Mouse (Mus musculus) limb, embryonic 14.5 days (tissue): ENCODE results near the gene B3galt5. TPM values are rescaled to one million over a fixed set of nuclear protein-coding genes. Genes with fewer than 3 reads are reported as not detected.

Source experiments
- ATAC-seq: fragments of 200-750 bp; cut with Nextera tagmentation; 2 replicates; pipeline ENCODE4 v1.8.0; 2017; ENCODE audit warnings: low read depth, moderate number of reproducible peaks, moderate TSS enrichment; ENCODE audit not compliant: low FRiP score
- DNase-seq: peaks from one replicate; pipeline ENCODE4 v3.0.0-alpha.2; 2015; ENCODE audit warnings: low spot score
- H3K27ac ChIP-seq: fragments of 300-500 bp; sonication (generic); replicated peaks from 2 replicates; pipeline ENCODE4 v1.5.1; 2014; ENCODE audit warnings: low read depth, mild to moderate bottlenecking, low read length, moderate library complexity, mixed read lengths
- H3K27me3 ChIP-seq: fragments of 300-500 bp; sonication (generic); 2 replicates; pipeline ENCODE4 v1.6.1; 2014; ENCODE audit warnings: low read length, mixed read lengths; ENCODE audit not compliant: control insufficient read depth, insufficient read depth
- H3K36me3 ChIP-seq: fragments of 300-500 bp; sonication (generic); 2 replicates; pipeline ENCODE4 v1.6.1; 2014; ENCODE audit warnings: mild to moderate bottlenecking, low read length, moderate library complexity, mixed read lengths; ENCODE audit not compliant: control insufficient read depth, insufficient read depth
- H3K4me1 ChIP-seq: fragments of 300-500 bp; sonication (generic); 2 replicates; pipeline ENCODE4 v1.6.1; 2014; ENCODE audit warnings: antibody characterized with exemption, low read length, mixed read lengths; ENCODE audit not compliant: control insufficient read depth, insufficient read depth
- H3K4me2 ChIP-seq: fragments of 300-500 bp; sonication (generic); replicated peaks from 2 replicates; pipeline ENCODE4 v1.6.1; 2014; ENCODE audit warnings: low read depth, mild to moderate bottlenecking, low read length, moderate library complexity; ENCODE audit not compliant: severe bottlenecking
- H3K4me3 ChIP-seq: fragments of 300-500 bp; sonication (generic); replicated peaks from 2 replicates; pipeline ENCODE4 v1.5.1; 2014; ENCODE audit warnings: low read length
- H3K9ac ChIP-seq: fragments of 300-500 bp; sonication (generic); 2 replicates; pipeline ENCODE4 v1.6.1; 2014; ENCODE audit warnings: mild to moderate bottlenecking, low read depth, low read length, moderate library complexity; ENCODE audit not compliant: severe bottlenecking
- H3K9me3 ChIP-seq: fragments of 300-500 bp; sonication (generic); 2 replicates; pipeline ENCODE4 v1.6.1; 2016; ENCODE audit warnings: low read length; ENCODE audit not compliant: control insufficient read depth
- POLR2A ChIP-seq: fragments of 200-500 bp; IDR thresholded peaks from 2 replicates; pipeline ENCODE4 v1.8.0; 2012; ENCODE audit warnings: inconsistent platforms, mild to moderate bottlenecking, moderate library complexity, borderline replicate concordance; ENCODE audit not compliant: insufficient read depth, insufficient read length; ENCODE audit errors: extremely low read depth
- WGBS: fragments of 180-500 bp; shearing (Covaris S2); extraction: QIAGEN DNeasy Blood & Tissue Kit; methylation state at CpG from one replicate; pipeline ENCODE4 v1.1.7; 2014; 5-methylcytosine and 5-hydroxymethylcytosine counted together
- polyA plus RNA-seq, 2 experiments: library from polyadenylated mRNA; depleted of rRNA in 1 of 2; stranded (reverse) in 1 of 2; unstranded in 1 of 2; fragments of >200 nt; fragmentation: Nextera tagmentation in 1 of 2; extraction: Ambion mirVana in 1 of 2; gene quantifications; 2 replicates each; pipeline versions ENCODE4 v1.2.1 to v1.2.3; 2012 to 2014

Gene B3galt5
- polyA plus RNA-seq, 2 experiments: 0.21 to 0.28 TPM

- no peaks in the 10 kb centered on the region for H3K9me3 ChIP-seq
- no peak overlapping the region for H3K4me2 ChIP-seq
- H3K27ac ChIP-seq: no peak overlapping the region
- ATAC-seq (no peak), DNase-seq (no peak)
- no peaks in the 10 kb centered on the region; the same call in 1 of the 2 replicates for H3K4me1 ChIP-seq
- peaks cover 30% of the 10 kb centered on the region for H3K27me3 ChIP-seq
- no peak overlapping the region for H3K9ac ChIP-seq
- H3K36me3 ChIP-seq: no peaks in the 10 kb centered on the region
- 90% methylated on average over 9 of the region's 9 CpGs for WGBS
- TF ChIP-seq POLR2A: no peak
- H3K4me3 ChIP-seq: no peak overlapping the region
Measured at GRCm38 (mm10) chr16:96282566-96282965, 47.0 kb downstream of the B3galt5 start.

DNA sequence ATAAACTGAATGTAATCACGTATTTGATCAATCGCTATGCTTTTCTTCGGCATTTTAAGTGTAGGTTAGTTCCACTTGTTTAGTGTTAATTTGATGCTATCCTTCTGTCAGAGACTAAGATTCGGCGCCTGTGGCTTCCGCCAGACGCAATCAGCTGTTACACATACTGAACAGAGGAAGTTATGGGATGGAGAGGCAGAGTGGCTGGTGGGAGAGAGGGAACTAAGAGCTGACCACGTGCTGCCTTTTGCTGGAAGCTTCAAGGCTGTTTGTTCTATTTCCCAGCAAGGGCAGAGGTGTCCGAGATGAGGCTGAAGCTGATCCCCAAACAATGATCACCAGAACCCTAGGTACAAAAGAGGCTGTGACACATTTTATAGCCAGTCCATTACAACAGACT, 56.3 kb downstream of the B3galt5 start:
- Histone ChIP-seq H3K9me3 (no peaks in the 10 kb centered on the region), H3K36me3 (no peaks in the 10 kb centered on the region), H3K27me3 (no peaks in the 10 kb centered on the region), H3K4me2 (no peak overlapping the region), H3K4me3 (no peak overlapping the region), H3K9ac (no peak overlapping the region), H3K4me1 (no peaks in the 10 kb centered on the region), H3K27ac (no peak overlapping the region)
- DNase-seq (no peak), ATAC-seq (no peak)
- TF ChIP-seq POLR2A: no peak
- 69% methylated on average over 9 of the region's 9 CpGs for WGBS

GRCm38 (mm10) chr16:96292530-96293173, 57.1 kb downstream of the B3galt5 start:
- H3K4me2 ChIP-seq: no peak overlapping the region
- no peaks in the 10 kb centered on the region for H3K27me3 ChIP-seq
- H3K9me3 ChIP-seq: no peaks in the 10 kb centered on the region
- ATAC-seq (no peak), DNase-seq (no peak)
- no peaks in the 10 kb centered on the region for H3K36me3 ChIP-seq
- H3K4me1 ChIP-seq: no peaks in the 10 kb centered on the region
- no peak for TF ChIP-seq POLR2A
- H3K4me3 ChIP-seq: no peak overlapping the region
- 46% methylated on average over 15 of the region's 15 CpGs for WGBS
- H3K9ac ChIP-seq: no peak overlapping the region
- H3K27ac ChIP-seq: no peak overlapping the region

DNA sequence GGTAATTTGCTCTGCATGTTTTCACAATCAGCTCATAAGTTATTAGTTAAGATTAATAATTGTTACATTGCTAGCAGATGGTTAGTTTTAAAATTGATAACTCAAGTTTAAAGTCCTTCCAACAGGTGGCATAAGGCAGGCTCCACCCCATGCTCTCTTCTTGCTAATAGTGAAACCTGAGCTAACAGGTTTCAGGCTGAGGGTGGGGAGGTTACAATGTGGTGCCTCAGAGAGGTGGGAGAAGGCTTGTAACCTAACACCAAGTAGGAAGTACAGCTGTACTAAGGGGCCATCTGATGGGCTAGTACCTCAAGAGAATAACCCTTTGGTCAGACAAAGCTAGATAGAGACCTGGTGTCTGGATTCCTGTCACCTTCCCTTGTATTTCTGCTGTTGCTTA, 62.5 kb downstream of the B3galt5 start:
- no peak for TF ChIP-seq POLR2A
- no peak for ATAC-seq

DNA sequence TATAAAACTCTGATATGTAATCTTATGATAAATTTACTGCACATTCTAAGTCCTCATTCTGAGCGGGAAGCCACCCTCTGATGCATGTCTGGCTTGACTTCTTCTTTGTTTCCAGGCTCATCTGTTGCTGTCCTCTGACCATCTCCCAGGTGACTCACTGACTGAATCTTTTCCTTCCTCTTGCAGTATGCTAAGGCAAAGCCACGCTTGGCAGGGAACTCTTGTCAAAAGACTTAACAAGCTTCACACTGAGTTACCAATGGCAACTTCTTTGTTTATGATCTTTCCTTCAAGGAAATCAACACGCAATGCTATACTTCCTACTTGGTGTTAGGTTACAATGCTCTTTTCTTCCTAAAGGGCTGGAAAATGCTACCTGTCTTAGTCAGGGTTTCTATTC, 63.0 kb downstream of the B3galt5 start:
- 50% methylated on average over 3 of the region's 3 CpGs for WGBS
- Histone ChIP-seq H3K4me2 (no peak overlapping the region), H3K4me3 (no peak overlapping the region), H3K9me3 (no peaks in the 10 kb centered on the region), H3K9ac (no peak overlapping the region), H3K27me3 (no peaks in the 10 kb centered on the region), H3K36me3 (no peaks in the 10 kb centered on the region), H3K4me1 (no peaks in the 10 kb centered on the region), H3K27ac (no peak overlapping the region)
- no peak for ATAC-seq
- no peak for TF ChIP-seq POLR2A
- DNase-seq: no peak

More for the DNA sequence above, 62.5 kb downstream of the B3galt5 start:
- Histone ChIP-seq H3K27me3 (no peaks in the 10 kb centered on the region), H3K9me3 (no peaks in the 10 kb centered on the region), H3K27ac (no peak overlapping the region), H3K9ac (no peak overlapping the region), H3K4me2 (no peak overlapping the region), H3K4me3 (no peak overlapping the region), H3K4me1 (no peaks in the 10 kb centered on the region), H3K36me3 (no peaks in the 10 kb centered on the region)
- no peak for DNase-seq
